Mouse (Mus musculus) neural tube, embryonic 14.5 days (tissue): Measurements from ENCODE around the gene Ntm. TPM values are rescaled to one million over a fixed set of nuclear protein-coding genes. Genes with fewer than 3 reads are reported as not detected.

Source experiments
- ATAC-seq: fragments of 200-750 bp; cut with Nextera tagmentation; 2 replicates; pipeline ENCODE4 v1.8.0; 2017; ENCODE audit warnings: low read depth, mild to moderate bottlenecking, moderate TSS enrichment, moderate library complexity
- H3K27ac ChIP-seq: fragments of 300-500 bp; sonication (generic); 2 replicates; pipeline ENCODE4 v1.5.1; 2014; ENCODE audit warnings: low read depth, mild to moderate bottlenecking, control low read depth, low read length, moderate library complexity, mixed read lengths
- H3K27me3 ChIP-seq: fragments of 300-500 bp; sonication (generic); 2 replicates; pipeline ENCODE4 v1.6.1; 2014; ENCODE audit warnings: low read length; ENCODE audit not compliant: control insufficient read depth, insufficient read depth
- H3K36me3 ChIP-seq: fragments of 300-500 bp; sonication (generic); 2 replicates; pipeline ENCODE4 v1.6.1; 2014; ENCODE audit warnings: low read length, mixed read lengths; ENCODE audit not compliant: control insufficient read depth, insufficient read depth
- H3K4me1 ChIP-seq: fragments of 300-500 bp; sonication (generic); 2 replicates; pipeline ENCODE4 v1.6.1; 2014; ENCODE audit warnings: low read length; ENCODE audit not compliant: control insufficient read depth, insufficient read depth
- H3K4me2 ChIP-seq: fragments of 300-500 bp; sonication (generic); 2 replicates; pipeline ENCODE4 v1.6.1; 2014; ENCODE audit warnings: mild to moderate bottlenecking, low read depth, low read length, control low read depth
- H3K4me3 ChIP-seq: fragments of 300-500 bp; sonication (generic); 2 replicates; pipeline ENCODE4 v1.5.1; 2014; ENCODE audit warnings: low read depth, low read length, control low read depth, mixed read lengths
- H3K9ac ChIP-seq: fragments of 300-500 bp; sonication (generic); replicated peaks from 2 replicates; pipeline ENCODE4 v1.6.1; 2014; ENCODE audit warnings: low read depth, mild to moderate bottlenecking, control low read depth, low read length, mixed read lengths
- H3K9me3 ChIP-seq: fragments of 300-500 bp; sonication (generic); 2 replicates; pipeline ENCODE4 v1.6.1; 2016; ENCODE audit warnings: low read length; ENCODE audit not compliant: control insufficient read depth
- WGBS: fragments of 180-500 bp; shearing (Covaris S2); extraction: QIAGEN DNeasy Blood & Tissue Kit; methylation state at CpG from one replicate; pipeline ENCODE4 v1.1.7; 2014; 5-methylcytosine and 5-hydroxymethylcytosine counted together
- polyA plus RNA-seq: library from polyadenylated mRNA; unstranded; fragments of >200 nt; fragmentation: Nextera tagmentation; extraction: Ambion mirVana; gene quantifications from 2 replicates; pipeline ENCODE4 v1.2.1, GENCODE M21; 2014

Ntm gene
- polyA plus RNA-seq, 1 experiment from 2014 or later, result 237 TPM

- no peak overlapping the region for H3K4me3 ChIP-seq
- no peak overlapping the region; the same call in 1 of the 2 replicates for H3K27ac ChIP-seq
- ATAC-seq, result 0 out of 2 replicates have a peak, but pooled peaks have one; percentile 15
- no peaks in the 10 kb centered on the region for H3K9me3 ChIP-seq
- H3K27me3 ChIP-seq, result no peaks in the 10 kb centered on the region
- WGBS, result 18% methylated on average over 3 of the region's 3 CpGs
- H3K4me2 ChIP-seq, result no peak overlapping the region
- no peaks in the 10 kb centered on the region for H3K36me3 ChIP-seq
- H3K9ac ChIP-seq, result no peak overlapping the region
- peaks cover 20% of the 10 kb centered on the region for H3K4me1 ChIP-seq
Measured at GRCm38 (mm10) chr9:29866824-29867223, 96.1 kb downstream of the Ntm start.

GRCm38 (mm10) chr9:29866101-29866500 is 96.8 kb downstream of the Ntm start:
- no peak overlapping the region for H3K27ac ChIP-seq
- no peaks in the 10 kb centered on the region for H3K9me3 ChIP-seq
- whole genome bisulfite sequencing, result 31% methylated on average over 4 of the region's 4 CpGs
- ATAC-seq, result no peak
- H3K4me2 ChIP-seq, result no peak overlapping the region
- H3K27me3 ChIP-seq, result no peaks in the 10 kb centered on the region
- no peak overlapping the region for H3K9ac ChIP-seq
- no peak overlapping the region for H3K4me3 ChIP-seq
- no peaks in the 10 kb centered on the region for H3K36me3 ChIP-seq
- peaks cover 20% of the 10 kb centered on the region for H3K4me1 ChIP-seq

DNA sequence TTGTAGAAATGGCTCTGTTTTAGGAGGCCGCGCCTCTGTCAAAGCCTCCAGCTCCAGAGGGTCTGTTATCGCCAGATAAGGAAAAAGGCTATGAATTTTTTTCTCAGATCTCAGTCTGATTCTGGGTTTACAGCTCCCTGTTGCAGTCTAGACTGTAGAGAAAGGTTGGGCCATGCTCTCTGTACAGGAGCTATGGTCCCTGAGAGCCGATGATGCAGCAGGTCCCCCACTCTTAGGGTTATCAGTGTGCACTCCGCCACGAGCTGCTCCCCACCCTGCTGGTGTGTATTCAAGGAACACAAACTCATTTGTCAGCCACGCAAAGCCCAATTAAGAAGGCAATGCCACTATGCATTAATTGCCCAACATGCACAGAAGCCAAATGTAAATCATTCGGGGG is 97.4 kb downstream of the Ntm start:
- 24% methylated on average over 8 of the region's 8 CpGs for WGBS
- peak; percentile 32; the same call in 1 of the 2 replicates for ATAC-seq
- Histone ChIP-seq H3K27me3 (no peaks in the 10 kb centered on the region), H3K4me1 (peaks cover 20% of the 10 kb centered on the region), H3K36me3 (no peaks in the 10 kb centered on the region), H3K9ac (no peak overlapping the region), H3K4me3 (no peak overlapping the region), H3K9me3 (no peaks in the 10 kb centered on the region), H3K4me2 (no peak overlapping the region), H3K27ac (peak overlapping the region; percentile 39; the same call in 1 of the 2 replicates)

- H3K9me3 ChIP-seq, result no peaks in the 10 kb centered on the region
- H3K27ac ChIP-seq, result 0 out of 2 replicates have a peak overlapping the region, but pooled peaks have one; percentile 5
- H3K4me2 ChIP-seq, result no peak overlapping the region
- H3K27me3 ChIP-seq, result no peaks in the 10 kb centered on the region
- no peak overlapping the region for H3K4me3 ChIP-seq
- peaks cover 20% of the 10 kb centered on the region for H3K4me1 ChIP-seq
- peak; percentile 57; the same call in 1 of the 2 replicates for ATAC-seq
- no peak overlapping the region for H3K9ac ChIP-seq
- 13% methylated on average over 1 of the region's 1 CpGs for WGBS
- no peaks in the 10 kb centered on the region for H3K36me3 ChIP-seq
Measured at GRCm38 (mm10) chr9:29864886-29865285, 98.1 kb downstream of the Ntm start.

DNA sequence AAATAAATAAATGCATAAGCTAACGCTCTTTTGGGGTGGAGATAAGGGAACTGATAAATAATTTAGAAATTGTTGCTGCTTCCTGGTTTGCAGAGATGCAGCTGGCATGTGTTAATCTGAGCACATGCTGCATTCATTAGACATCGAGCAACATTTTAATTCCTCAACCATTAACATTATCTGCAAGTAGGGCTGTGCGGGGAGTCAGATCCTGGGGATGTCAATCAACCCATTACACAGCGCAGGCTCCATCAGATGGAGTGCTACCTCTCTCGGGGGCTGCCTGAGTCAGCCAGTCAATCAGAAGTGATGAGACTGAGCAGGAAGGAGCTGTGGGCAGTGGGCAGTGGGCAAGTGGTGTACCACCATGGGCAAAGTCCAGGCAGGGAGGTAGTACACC is 100.5 kb downstream of the Ntm start:
- no peak overlapping the region for H3K27ac ChIP-seq
- 0 out of 2 replicates have a peak, but pooled peaks have one; percentile 18 for ATAC-seq
- 39% methylated on average over 5 of the region's 5 CpGs for WGBS

GRCm38 (mm10) chr9:29859256-29860048 is 103.5 kb downstream of the Ntm start:
- no peaks in the 10 kb centered on the region for H3K36me3 ChIP-seq
- no peaks in the 10 kb centered on the region for H3K9me3 ChIP-seq
- H3K4me1 ChIP-seq, result no peaks in the 10 kb centered on the region
- no peak overlapping the region for H3K4me3 ChIP-seq
- no peak for ATAC-seq
- no peak overlapping the region for H3K4me2 ChIP-seq
- no peak overlapping the region for H3K9ac ChIP-seq
- 87% methylated on average over 6 of the region's 6 CpGs for WGBS
- H3K27ac ChIP-seq, result no peak overlapping the region
- no peaks in the 10 kb centered on the region for H3K27me3 ChIP-seq

More for the DNA sequence above, 100.5 kb downstream of the Ntm start:
- peaks cover 20% of the 10 kb centered on the region for H3K4me1 ChIP-seq
- no peaks in the 10 kb centered on the region for H3K9me3 ChIP-seq
- no peaks in the 10 kb centered on the region for H3K27me3 ChIP-seq
- H3K36me3 ChIP-seq, result no peaks in the 10 kb centered on the region
- H3K9ac ChIP-seq, result no peak overlapping the region
- no peak overlapping the region for H3K4me3 ChIP-seq
- no peak overlapping the region for H3K4me2 ChIP-seq

- WGBS, result 46% methylated on average over 8 of the region's 8 CpGs
- ATAC-seq, result no peak
- no peaks in the 10 kb centered on the region for H3K9me3 ChIP-seq
- no peak overlapping the region for H3K27ac ChIP-seq
- no peak overlapping the region for H3K4me3 ChIP-seq
- H3K27me3 ChIP-seq, result no peaks in the 10 kb centered on the region
- H3K4me1 ChIP-seq, result no peaks in the 10 kb centered on the region
- no peak overlapping the region for H3K4me2 ChIP-seq
- no peaks in the 10 kb centered on the region for H3K36me3 ChIP-seq
- H3K9ac ChIP-seq, result no peak overlapping the region
Measured at GRCm38 (mm10) chr9:29848735-29849455, 114.0 kb downstream of the Ntm start.

DNA sequence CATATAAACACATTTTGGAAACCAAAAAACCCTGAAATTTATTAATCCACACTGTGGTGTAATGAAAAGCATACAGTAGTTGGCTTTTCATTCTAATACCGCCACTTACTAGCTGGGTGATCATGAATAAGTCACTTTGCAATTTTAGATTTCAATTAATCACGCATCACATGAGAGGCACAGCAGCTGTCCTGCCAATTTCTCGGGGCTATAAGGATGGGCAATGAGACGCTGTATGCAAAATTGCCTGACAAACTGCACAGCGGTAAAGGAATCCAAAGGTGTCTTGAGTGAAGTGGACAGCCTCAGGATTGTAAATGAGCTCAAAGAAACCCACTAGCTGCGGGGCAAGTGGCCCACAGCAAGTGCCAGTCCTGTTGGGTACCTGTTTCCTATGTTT is 125.6 kb downstream of the Ntm start:
- Histone ChIP-seq H3K4me2 (no peak overlapping the region), H3K9me3 (no peaks in the 10 kb centered on the region), H3K4me1 (peaks cover 29% of the 10 kb centered on the region), H3K27ac (peak overlapping the region; percentile 12; the same call in 1 of the 2 replicates), H3K36me3 (no peaks in the 10 kb centered on the region), H3K27me3 (no peaks in the 10 kb centered on the region), H3K4me3 (no peak overlapping the region), H3K9ac (no peak overlapping the region)
- ATAC-seq, result no peak
- WGBS, result 33% methylated on average over 6 of the region's 6 CpGs

DNA sequence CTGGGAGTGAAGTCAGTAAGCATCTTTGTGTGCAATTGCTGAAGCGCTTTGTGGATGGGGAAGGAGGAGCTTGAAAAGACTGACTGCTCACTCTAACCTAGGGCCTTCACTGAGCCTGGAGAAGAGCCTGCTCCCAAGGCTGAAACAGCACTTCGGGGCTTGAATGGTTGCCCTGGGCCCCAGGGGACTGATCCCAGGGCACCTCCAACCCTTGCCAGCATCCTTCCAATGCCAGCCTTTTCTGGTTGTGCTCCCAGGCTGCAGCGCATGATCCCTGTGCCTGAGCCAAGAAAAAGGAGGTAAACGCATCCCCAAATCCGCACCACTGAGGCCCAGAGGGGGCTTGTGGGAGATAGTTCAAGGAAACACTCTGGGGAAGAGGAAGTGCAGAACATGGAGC is 128.0 kb downstream of the Ntm start:
- Histone ChIP-seq H3K4me3 (no peak overlapping the region), H3K27ac (no peak overlapping the region), H3K27me3 (no peaks in the 10 kb centered on the region), H3K36me3 (no peaks in the 10 kb centered on the region), H3K4me1 (peaks cover 37% of the 10 kb centered on the region), H3K9me3 (no peaks in the 10 kb centered on the region), H3K9ac (no peak overlapping the region), H3K4me2 (no peak overlapping the region)
- 59% methylated on average over 5 of the region's 5 CpGs for WGBS
- no peak for ATAC-seq
